Mouse (Mus musculus) cerebellum, adult 2 months (tissue): ENCODE results near the gene Pnlip. TPM values are rescaled to one million over a fixed set of nuclear protein-coding genes. Genes with fewer than 3 reads are reported as not detected.

Experiments
- DNase-seq, 2 experiments: peaks; one replicate each; pipeline ENCODE4 v3.0.0; 2021
- H3K27ac ChIP-seq: fragments of 200-500 bp; 2 replicates; pipeline ENCODE4 v1.5.1; 2012; ENCODE audit warnings: low read length, control low read depth, inconsistent platforms; ENCODE audit not compliant: insufficient read depth
- H3K27me3 ChIP-seq: fragments of 200-500 bp; 2 replicates; pipeline ENCODE4 v1.6.1; 2012; ENCODE audit warnings: inconsistent platforms, mild to moderate bottlenecking, low read length, moderate library complexity; ENCODE audit not compliant: control insufficient read depth, insufficient read depth
- H3K4me1 ChIP-seq: fragments of 200-500 bp; 2 replicates; pipeline ENCODE4 v1.6.1; 2011; ENCODE audit warnings: low read length; ENCODE audit not compliant: control insufficient read depth, insufficient read depth
- H3K4me3 ChIP-seq: fragments of 200-500 bp; replicated peaks from 2 replicates; pipeline ENCODE3; 2011; ENCODE audit warnings: mild to moderate bottlenecking, low read depth, low read length, control low read depth; ENCODE audit not compliant: insufficient read depth
- CTCF ChIP-seq: fragments of 200-500 bp; IDR thresholded peaks from 2 replicates; pipeline ENCODE4 v1.5.1; 2011; ENCODE audit warnings: low read depth, mild to moderate bottlenecking, control low read depth, low read length, moderate library complexity, borderline replicate concordance; ENCODE audit not compliant: insufficient read depth
- POLR2A ChIP-seq: fragments of 200-500 bp; IDR thresholded peaks from 2 replicates; pipeline ENCODE4 v1.6.1; 2011; ENCODE audit warnings: low read length, control low read depth, borderline replicate concordance; ENCODE audit not compliant: insufficient read depth
- WGBS: fragments of 180-500 bp; shearing (Covaris S2); methylation state at CpG from one replicate; pipeline ENCODE4 v1.1.7; 2018; 5-methylcytosine and 5-hydroxymethylcytosine counted together
- polyA plus RNA-seq: library from polyadenylated mRNA; depleted of rRNA; stranded (reverse); fragments of >200 nt; gene quantifications from 2 replicates; pipeline ENCODE4 v1.2.3, GENCODE M21; 2012; rRNA removed

Pnlip gene
- not detected in 2 replicates for polyA plus RNA-seq

GRCm38 (mm10) chr19:58652198-58652597 is at the start of gene Pnlip:
TSS of gene Pnlip (plus strand) at chr19:58652498.
- TF ChIP-seq CTCF: no peak
- no peak for TF ChIP-seq POLR2A
- no peaks in the 10 kb centered on the region for H3K27me3 ChIP-seq
- no peaks in the 10 kb centered on the region for H3K4me1 ChIP-seq
- no peak within 1 kb of the TSS for H3K27ac ChIP-seq
- no peak for DNase-seq
- 86% methylated on average over 5 of the region's 5 CpGs for WGBS
- no peak within 1 kb of the TSS for H3K4me3 ChIP-seq

DNA sequence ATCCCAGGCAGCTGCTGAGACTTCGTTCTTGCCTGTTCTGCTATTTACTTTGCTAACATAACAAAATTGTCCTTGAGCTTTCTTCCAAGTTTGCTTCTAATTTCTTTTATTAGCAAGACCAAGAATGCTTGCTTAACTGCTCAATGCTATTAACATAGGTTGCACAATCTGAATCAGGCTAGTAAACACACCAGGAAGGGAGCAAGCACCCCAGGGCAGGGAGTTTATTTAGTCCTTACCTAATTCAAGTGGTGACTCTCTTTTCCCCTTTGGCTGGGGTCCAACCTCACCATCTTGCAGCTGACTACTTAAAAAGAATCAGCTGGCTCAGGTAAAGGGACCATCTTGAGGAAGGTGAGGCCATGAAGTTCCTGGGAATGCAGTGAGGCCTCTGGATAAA is 42.6 kb upstream of the Pnlip start:
- WGBS: 79% methylated on average over 1 of the region's 1 CpGs
- no peak for TF ChIP-seq POLR2A
- no peak for TF ChIP-seq CTCF
- Histone ChIP-seq H3K4me3 (no peak overlapping the region), H3K27me3 (no peaks in the 10 kb centered on the region), H3K27ac (no peak overlapping the region), H3K4me1 (no peaks in the 10 kb centered on the region)
- no peak for DNase-seq

DNA sequence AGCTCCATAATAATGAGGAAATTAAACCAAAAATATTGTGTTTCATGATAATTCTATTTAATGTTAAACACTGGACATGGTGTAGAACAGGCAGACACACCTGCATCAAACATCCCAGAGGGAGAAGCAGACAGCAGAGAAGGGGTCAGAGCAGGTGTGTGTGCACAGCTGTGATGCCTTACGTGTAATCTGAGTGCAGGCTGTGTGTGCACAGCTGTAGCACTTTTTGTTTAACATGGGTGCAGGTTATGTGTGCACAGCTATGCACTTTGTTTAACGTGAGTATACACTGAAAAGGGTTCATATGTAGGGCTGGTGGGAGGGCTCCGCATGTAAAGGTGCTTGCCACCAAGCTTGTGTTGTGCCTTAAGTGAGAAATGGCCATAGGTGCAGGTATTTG is 39.6 kb upstream of the Pnlip start:
- H3K27ac ChIP-seq: no peak overlapping the region
- DNase-seq: no peak
- H3K4me1 ChIP-seq: no peaks in the 10 kb centered on the region
- no peaks in the 10 kb centered on the region for H3K27me3 ChIP-seq
- TF ChIP-seq POLR2A (no peak), CTCF (no peak)
- 88% methylated on average over 3 of the region's 3 CpGs for WGBS
- H3K4me3 ChIP-seq: no peak overlapping the region

GRCm38 (mm10) chr19:58616606-58617005 is 35.7 kb upstream of the Pnlip start:
- H3K4me1 ChIP-seq: no peaks in the 10 kb centered on the region
- no peaks in the 10 kb centered on the region for H3K27me3 ChIP-seq
- H3K27ac ChIP-seq: no peak overlapping the region
- WGBS: 82% methylated on average over 7 of the region's 7 CpGs
- TF ChIP-seq POLR2A (no peak), CTCF (no peak)
- no peak for DNase-seq
- no peak overlapping the region for H3K4me3 ChIP-seq

GRCm38 (mm10) chr19:58620661-58621060 is 31.6 kb upstream of the Pnlip start:
- TF ChIP-seq CTCF (no peak), POLR2A (no peak)
- no peak for DNase-seq

DNA sequence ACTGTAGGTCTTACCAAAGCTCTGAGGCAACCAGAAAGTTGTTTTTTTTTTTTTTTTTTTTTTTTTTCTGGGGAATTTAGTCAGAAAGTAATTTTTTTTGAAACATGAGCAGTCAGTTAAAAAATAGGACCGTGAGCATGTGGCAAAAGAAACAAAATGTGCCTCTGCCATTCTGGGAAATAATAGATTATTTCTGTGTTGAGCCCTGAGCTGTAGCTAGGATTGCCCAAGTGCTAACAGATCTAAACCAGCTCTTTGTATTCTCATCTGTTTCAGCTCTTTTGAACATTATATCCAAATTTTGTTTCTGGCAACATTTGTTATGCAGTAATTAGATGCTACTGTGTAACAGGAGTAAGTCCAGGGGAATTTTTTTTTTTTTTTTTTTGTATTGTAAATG is 30.7 kb upstream of the Pnlip start:
- Histone ChIP-seq H3K4me3 (no peak overlapping the region), H3K4me1 (no peaks in the 10 kb centered on the region), H3K27me3 (no peaks in the 10 kb centered on the region), H3K27ac (no peak overlapping the region)
- DNase-seq: no peak
- TF ChIP-seq CTCF (no peak), POLR2A (no peak)
- WGBS: 86% methylated on average over 1 of the region's 1 CpGs

More at GRCm38 (mm10) chr19:58620661-58621060, 31.6 kb upstream of the Pnlip start:
- 89% methylated on average over 3 of the region's 3 CpGs for WGBS
- H3K27ac ChIP-seq: no peak overlapping the region
- H3K27me3 ChIP-seq: no peaks in the 10 kb centered on the region
- H3K4me3 ChIP-seq: no peak overlapping the region
- H3K4me1 ChIP-seq: no peaks in the 10 kb centered on the region

GRCm38 (mm10) chr19:58624799-58625198 is 27.5 kb upstream of the Pnlip start:
- Histone ChIP-seq H3K4me3 (no peak overlapping the region), H3K4me1 (no peaks in the 10 kb centered on the region), H3K27me3 (no peaks in the 10 kb centered on the region), H3K27ac (no peak overlapping the region)
- no peak for DNase-seq
- WGBS: 85% methylated on average over 4 of the region's 4 CpGs
- TF ChIP-seq CTCF: no peak
- no peak for TF ChIP-seq POLR2A

DNA sequence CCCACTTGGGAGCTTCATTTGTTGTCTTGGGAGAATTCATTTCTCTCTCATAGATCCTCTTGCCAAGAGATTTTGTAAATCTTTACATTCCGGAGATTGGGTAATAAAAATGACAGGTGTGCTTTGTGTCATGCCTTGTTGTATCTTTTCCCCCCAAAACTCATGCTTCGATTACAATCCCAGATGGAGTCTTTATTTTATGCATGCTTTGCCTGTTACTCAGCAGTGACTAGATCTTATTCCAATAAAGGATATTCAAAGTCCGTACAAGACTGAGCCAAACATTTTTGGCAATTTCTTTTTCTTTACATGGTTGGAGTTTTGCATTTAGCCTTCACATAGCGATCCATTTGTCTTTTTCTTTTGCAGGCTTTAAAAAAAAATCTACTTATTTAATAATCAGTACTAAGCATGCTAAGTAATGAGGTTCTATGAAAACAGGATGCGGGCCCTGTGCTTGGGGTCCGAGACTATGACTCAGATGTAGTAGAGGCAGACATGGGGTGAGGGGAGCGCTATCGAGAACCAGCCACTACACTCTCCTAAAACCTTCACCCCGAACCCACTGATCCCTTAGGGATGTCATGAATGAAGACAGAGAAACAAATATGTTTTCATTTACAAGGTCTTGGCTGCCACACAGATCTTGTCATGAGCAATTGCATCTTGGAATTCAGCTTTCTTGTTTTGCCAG is 26.9 kb upstream of the Pnlip start:
- no peaks in the 10 kb centered on the region for H3K27me3 ChIP-seq
- no peak overlapping the region for H3K27ac ChIP-seq
- no peak for DNase-seq
- 67% methylated on average over 9 of the region's 9 CpGs for WGBS
- H3K4me3 ChIP-seq: no peak overlapping the region
- no peaks in the 10 kb centered on the region for H3K4me1 ChIP-seq
- no peak for TF ChIP-seq CTCF
- no peak for TF ChIP-seq POLR2A
